Mouse (Mus musculus): ENCODE data around the gene Col4a3.

Col4a3 gene

DNA sequence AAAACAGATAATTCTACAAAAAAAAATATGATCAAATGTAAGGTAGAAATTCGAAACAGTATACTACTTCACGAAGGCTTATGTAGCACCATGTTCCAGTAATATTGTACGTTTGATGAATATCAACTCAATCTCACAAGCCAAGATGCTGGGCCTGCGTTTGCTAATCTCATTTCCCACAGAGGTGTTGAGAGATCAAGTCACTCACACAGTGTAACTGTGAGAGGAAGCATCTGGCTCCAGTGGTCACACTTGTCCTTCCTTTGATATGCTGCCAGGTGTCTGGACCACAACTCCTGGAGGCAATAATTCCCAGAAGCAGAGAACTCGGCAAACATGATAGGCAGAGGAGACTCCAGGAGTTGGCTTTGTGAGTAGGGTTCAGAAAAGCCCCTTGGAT lies 99.6 kb downstream of the Col4a3 start:
- no peak for DNase-seq (ENCODE audit: low spot score)

DNA sequence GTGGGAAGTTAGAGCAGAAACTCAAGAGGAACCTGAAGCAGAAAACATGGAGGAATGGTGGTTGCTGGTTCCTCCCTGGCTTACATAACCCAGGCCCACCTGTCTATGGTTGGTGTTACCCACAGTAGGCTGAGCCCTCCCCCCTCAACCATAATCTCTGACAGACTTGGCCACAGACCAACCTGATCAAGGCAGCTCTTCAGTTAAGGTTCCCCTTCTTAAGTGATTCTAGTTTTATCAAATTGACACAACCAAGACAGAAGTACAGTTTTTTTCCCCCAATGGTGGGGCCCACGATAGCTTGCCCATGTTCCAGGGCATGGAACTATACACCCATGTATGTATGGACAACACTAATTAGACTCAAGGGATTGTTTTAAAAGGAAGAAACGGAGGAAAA lies 100.1 kb downstream of the Col4a3 start:
- DNase-seq (ENCODE audit: low spot score), result no peak

DNA sequence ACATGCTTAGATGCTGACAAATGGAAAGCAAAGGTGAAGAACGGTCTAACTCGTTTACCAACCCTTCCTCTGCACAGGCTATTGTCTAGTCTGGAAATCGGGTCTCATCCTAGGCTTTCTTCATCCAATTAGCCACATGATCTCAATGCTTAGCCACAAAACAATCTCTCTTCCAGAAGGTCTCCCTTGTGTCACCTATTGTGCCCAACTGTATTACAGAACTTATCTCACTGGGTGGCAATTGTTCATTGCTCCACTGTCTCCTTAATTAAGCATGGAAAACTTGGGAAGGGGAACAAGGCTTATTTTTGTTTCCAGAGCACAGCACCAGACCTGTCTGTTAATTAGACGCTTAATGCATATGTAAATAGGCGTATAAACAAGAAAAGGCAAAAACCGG lies 101.2 kb downstream of the Col4a3 start:
- no peak for DNase-seq (ENCODE audit: low spot score)

DNA sequence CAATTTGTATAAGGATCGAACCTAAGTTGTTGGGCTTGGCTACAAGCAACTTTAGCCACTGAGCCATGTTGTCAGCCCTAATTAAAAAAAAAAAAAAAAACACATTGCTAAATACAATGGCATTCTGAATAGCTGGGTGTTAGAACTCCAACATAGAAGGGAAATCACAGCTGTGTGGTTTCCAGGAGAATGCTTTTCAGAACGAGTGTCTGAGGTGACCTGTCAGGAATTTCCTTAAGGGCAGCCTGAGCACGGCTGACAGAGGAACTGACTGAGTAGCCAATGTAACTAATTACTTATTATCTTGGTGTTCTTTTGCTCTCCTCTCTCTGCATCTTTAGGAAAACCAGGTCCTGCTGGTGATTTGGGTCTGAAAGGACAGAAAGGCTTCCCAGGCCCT lies 109.2 kb downstream of the Col4a3 start:
- no peak for DNase-seq (ENCODE audit: low spot score)

DNA sequence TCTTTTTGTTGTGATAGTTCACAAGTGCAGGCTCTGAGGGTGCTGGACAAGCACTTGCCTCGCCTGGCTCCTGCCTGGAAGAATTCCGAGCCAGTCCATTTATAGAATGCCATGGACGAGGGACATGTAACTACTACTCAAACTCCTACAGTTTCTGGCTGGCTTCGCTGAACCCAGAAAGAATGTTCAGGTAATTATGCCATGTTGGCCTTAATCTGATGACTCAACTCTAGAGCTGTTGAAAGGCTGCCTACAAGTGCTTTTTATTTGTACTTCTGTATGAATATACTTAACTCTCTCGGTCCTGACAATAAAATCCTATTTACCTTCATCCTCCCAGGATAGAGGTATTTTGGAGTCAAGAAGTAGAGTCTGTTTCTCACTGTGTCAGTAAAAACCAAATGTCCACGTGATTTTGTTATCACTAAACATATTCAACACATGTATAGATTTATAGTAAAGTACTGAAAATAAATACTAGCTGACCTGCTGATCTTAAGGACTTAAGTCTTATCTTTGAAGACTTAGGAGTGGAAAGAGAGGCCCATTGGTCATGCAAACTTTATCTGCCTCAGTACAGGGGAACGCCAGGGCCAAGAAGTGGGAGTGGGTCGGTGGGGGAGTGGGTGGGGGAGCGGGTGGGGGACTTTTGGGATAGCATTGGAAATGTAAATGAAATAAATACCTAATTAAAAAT lies 131.2 kb downstream of the Col4a3 start:
- no peak for DNase-seq (ENCODE audit: low spot score)

DNA sequence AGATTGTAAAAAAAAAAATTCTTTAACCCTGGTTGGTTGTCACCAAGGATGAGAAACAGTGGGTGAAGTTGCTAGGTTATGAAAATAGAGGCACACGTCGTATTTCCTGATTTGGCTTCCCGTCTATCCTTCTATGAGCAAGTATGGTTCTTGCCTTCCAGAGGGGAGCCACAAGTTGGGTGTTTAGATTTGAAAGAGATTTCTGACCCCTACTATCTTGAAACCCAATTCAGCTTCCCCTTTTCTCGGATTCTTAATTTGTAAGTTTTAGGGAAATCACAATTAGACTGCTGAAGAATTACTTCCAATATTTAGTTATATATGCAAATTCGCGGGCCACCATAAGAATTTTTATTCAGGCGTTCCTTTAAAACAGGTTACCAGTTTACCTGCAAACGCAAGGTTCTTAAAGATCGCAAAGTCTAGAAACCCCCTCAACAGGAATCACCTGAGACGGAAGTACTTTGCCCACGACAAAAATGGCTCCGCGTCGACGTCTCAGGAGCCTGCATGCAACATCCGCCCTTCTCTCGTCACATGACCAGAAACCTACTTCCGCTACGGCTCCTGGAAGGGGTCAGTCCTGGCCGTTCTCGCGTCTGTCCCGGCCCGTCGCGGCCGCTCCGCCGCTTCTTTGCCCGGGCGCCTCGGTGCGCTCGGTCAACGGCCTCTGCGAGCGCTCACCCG lies 137.8 kb downstream of the Col4a3 start, which contains the start of gene Mff:
Mff (plus strand) TSS at position 552 of the 687 bp plus-strand sequence.
- DNase-seq (ENCODE audit: low spot score), result peak; percentile 87

DNA sequence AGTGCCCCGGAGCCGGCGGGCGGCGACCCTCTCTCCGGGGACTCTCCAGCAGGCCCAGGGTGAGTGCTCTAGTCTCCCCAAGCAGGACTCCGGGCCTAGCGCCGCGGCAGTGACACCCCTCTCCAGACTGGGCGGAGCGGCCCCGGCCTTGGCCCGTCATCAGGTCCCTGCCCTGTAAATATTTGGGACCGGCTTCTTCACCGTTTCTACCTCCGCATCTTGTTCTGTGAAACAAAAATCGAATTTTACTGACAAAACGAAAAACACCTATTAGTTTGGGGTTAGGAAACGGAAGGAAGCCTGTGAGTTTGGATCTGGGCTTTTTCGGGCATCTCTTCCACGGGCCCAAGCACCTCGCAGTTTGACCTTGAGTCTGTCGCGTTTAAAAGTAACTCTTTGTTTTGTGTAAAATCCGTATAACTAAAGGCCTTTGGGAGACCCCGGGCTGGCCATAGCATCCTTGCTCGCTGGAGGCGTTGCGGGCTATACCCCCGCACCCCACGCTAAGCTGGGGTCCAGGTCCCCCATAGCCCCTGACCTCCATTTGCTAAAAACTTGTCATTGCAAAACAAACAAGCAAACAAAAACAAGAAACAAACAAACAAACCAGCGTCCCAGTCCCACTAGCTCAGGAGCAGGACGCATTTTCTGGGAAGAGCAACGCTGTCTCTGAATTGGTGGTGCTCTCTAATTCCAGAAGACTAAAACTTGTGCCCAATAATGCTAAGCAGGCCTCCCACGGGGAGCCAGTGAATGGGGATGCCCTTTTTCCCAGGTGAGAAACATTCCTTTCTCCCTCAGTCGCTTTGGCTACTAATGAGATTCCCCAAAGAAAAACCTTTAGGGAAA lies 138.5 kb downstream of the Col4a3 start:
- no peak for DNase-seq (ENCODE audit: low spot score)

DNA sequence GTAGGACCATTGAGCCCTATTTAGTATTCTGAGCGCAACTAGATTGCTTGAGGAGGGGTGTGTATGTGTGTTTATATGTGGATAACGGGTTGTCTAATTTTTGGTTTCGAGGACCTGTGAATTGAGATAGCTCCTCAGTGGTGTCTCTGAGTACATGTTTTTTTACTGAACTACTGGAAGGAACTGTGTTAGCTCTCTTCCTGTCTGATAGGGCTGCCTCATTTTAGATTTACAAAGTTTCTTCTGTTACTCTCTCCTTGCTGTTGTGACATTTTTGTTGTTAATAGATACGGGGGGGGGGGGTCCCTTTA lies 139.1 kb downstream of the Col4a3 start:
- DNase-seq (ENCODE audit: low spot score), result no peak

DNA sequence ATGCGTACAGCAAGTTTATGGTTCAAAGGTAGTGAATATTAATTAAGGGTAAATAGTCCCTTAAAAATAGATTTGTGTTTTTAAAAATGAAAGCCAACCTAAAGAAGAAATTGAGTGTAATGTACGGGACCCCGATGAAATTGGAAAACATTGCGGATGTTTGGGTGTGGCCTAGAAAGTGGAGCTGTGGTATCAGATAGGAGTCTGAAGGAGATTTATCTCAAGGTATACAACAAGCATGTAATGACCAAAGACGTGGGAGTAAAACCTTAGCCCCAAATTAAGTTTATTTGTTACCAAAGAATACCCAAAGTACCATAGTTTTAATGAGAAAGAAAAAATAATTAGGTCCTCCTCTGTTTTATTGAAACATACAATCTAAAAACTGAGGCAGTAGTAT lies 139.8 kb downstream of the Col4a3 start:
- DNase-seq (ENCODE audit: low spot score), result no peak

DNA sequence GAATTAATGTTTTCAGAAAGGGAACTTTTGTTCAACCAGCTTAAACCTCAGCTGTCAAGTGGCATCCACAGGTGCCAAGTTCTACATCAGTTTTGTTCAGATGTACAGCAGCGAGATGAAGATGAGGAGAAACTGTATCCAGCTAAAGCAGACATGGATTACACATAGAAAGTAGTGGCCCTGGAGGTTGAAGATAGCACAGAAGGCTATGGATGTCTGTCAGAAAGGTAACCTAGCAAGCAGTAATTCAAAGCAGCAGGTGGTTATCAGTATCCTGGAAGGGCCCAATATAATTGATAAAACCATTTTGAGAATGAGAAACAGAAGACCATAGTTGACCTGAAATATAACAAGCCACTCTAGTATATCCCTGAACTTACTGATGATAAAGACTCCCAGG lies 146.6 kb downstream of the Col4a3 start:
- no peak for DNase-seq (ENCODE audit: low spot score)

DNA sequence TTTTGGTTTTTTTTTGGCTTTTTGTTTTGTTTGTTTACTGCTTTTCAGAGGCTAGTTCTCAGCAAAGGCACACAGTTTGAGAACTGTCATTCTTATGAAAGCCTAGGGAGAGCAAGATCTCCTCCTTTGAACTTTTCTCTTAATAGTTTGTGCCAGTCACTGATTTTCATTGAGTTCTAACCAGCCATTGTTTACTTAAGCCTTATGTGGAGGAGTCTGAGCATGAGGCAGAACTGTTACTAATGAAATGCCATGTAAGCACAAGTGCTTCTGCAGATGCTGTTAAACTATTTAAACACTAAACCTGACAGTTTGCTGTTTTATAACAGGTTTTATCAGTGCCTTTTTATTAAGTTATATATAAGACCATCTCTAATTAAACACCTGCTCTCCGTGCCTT lies 151.3 kb downstream of the Col4a3 start:
- no peak for DNase-seq (ENCODE audit: low spot score)

DNA sequence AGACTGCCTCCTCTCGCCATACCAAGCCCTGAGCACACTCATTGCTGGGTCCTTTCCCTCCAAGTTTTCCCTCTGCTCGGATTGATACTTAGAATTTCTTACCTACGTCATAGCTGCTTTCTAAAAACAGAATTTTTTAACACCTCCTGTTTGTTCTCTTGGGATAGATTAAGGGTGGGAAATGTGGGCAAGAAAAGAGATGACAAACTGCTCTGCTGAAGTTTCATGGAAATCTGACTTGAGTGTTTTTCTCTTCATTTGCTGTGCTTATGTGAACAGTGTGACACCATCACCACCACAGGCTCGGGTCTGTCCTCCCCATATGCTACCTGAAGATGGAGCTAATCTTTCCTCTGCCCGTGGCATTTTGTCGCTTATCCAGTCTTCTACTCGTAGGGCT lies 154.8 kb downstream of the Col4a3 start:
- DNase-seq (ENCODE audit: low spot score), result no peak

DNA sequence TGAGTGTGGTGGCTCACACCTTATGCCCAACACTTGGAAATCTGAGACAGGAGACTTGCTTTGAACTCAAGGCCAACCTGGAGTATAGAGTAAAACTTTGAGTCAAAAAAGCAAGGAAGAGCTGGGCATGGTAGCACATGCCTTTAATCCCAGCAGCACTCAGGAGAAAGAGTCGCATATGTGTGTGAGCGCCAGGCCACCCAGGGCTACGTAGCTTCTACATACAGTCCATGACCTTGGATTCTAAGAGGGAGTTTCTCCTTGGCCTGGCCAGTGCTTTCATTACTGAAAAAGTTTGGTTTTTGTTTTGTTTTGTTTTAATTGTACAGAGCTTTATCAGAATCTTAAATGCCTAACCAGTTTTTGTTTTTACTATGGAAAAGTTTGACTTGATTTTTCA lies 157.2 kb downstream of the Col4a3 start:
- no peak for DNase-seq (ENCODE audit: low spot score)

DNA sequence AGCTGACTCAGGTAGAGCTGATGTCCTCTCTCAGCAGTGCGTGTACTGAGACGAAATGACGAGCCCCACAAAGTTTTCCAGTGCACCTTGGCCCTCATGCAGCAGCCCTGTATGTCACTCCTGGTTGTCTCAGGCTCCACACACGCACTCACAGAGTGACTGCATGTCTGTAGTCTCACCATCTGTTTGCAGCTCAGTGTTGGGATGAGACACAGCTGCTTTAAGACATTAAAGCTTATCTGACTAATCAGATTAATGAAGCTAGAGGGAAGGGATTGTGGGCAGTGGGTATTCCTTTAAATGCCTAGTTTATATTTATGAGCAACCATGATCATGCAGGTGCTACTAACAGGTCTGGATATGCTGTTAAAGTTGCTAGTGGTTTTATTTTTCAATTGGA lies 159.7 kb downstream of the Col4a3 start:
- no peak for DNase-seq (ENCODE audit: low spot score)

DNA sequence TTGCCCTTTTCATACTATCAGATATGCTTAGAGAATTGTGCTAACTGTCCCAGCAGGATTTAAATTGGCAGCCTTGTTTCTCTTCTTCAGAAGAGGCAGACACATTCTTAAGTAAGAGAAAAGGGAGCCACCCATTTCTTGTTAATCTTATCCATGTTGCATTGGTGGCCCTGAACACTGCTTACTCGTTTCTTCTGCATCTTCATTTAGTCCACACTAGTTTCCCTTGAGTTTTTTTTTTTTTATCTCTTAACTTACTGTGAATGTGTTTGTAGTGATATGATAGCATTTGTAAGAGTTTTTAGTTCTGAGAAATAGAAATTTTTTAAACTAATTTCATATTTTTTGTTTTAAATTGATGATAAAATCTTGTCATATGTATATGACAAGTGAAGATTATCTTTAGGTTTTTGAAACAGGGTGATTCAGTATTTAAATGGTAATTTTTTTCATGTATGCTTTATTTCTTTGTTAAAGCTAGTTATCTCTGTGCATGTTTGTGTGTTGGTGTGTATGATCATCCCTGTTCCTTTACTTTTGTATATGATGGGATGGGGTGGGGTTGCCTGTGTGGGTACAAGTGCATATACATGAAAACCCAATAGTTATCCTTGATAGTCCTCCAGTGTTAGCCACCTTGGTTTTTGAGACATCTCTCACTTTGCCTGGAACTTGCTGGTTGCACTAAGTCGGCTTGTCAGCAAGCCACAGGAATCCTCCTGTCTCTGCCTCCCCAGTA lies 161.2 kb downstream of the Col4a3 start:
- no peak for DNase-seq (ENCODE audit: low spot score)

DNA sequence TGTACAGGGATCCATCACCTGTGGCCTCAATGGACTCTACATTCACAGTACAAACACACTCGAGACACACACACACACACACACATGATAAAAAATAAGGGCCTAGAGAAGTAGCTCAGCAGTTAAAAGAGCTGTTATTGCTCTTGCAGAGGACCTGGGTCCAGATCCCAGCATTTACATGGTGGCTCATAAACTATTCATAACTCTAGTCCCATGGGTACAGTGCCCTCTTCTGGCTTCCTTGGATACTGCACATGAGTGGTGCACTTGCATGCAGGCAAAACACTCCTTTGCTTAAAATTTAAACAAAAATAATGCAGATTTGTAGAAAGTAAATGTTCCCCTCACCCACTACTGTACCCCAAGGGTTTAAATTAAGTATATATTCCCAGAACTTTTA lies 172.8 kb downstream of the Col4a3 start:
- no peak for DNase-seq (ENCODE audit: low spot score)

DNA sequence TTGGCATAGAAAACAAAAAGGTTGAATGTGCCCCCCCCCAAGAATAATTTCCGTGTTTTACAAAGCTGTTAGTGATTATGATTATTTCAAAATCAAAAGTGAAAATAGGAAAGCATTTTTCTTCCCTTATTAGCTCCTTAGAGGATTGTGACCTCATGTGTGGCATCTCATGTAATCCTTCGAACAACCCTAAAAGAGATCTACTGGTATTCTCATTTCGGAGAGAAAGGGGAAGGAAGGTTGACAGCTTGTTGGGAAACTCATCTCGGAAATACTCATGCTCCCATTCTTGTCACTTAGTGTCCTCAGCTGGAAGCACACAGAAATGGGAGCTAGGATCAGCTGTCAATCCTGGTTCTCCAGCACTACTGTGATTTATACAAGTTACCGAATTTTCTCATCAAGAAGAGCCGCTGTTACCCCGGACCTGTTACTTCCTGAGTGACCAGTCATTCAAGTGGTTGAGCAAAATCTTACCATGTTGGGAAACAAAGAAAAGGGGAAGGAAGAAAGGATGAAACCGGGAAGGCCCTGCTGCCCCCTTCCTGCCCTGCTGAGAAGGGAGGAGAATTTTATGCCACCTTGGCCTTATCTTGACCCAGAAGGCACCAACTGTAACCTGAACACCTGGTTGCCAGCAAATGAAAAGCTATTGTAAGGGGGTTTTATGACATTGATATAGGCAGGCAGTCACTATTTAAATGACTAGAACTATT lies 174.9 kb downstream of the Col4a3 start:
- no peak for DNase-seq (ENCODE audit: low spot score)

DNA sequence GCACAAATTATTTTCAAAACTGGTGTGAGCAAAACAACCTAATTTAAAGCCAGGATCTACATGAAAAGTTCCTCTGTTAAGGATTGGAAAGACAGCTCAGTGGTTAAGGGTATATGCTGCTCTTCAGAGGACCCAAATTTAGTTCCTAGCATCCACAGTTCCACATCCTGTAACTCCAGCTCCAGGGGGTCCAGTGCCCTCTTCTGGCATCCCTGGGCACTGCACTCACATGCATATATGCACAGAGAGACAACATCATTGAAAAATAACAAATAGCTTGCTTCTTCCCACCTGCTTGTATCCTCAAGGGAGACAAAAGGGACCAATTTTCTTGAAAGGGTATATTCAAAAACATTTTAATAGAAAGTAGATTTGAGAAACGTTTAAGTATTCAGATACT lies 175.6 kb downstream of the Col4a3 start:
- DNase-seq (ENCODE audit: low spot score), result no peak

DNA sequence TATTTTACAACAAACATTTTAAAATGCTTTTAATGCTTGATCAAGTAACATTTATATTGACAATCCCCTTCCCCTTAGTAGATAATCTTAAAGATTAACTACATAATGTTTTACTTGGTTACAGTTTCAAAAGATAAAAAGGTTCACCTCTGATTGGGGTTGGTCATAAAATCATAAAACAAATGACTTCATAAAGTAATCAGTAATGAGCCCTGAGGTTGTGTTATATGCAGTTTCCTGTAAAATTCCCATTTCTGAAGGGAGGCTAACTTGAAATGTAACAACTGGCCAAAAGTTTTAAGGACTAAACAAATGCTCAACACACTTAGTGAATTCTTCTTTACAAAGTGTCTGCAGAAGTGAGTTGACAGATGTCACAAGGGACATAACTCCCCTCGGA lies 179.5 kb downstream of the Col4a3 start:
- no peak for DNase-seq (ENCODE audit: low spot score)

DNA sequence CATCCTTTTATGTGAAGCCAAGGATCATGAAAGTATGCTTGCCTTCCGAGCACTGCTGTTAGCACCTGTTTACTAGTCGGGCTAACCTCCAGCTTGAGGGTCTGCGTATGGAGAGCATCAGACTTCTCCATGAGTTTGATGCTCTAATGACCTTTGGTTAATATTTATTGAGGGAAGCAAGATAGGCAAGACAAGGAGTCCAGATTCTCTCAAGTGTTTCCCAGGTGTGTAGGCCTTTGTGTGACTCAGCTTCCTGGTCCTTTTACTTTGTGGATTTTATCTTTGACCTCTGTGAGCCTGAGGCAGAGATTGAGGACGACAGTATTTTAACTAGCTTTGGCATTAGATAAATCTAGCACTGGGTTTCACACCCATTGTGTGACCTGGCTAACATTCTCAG lies 179.9 kb downstream of the Col4a3 start:
- no peak for DNase-seq (ENCODE audit: low spot score)

DNA sequence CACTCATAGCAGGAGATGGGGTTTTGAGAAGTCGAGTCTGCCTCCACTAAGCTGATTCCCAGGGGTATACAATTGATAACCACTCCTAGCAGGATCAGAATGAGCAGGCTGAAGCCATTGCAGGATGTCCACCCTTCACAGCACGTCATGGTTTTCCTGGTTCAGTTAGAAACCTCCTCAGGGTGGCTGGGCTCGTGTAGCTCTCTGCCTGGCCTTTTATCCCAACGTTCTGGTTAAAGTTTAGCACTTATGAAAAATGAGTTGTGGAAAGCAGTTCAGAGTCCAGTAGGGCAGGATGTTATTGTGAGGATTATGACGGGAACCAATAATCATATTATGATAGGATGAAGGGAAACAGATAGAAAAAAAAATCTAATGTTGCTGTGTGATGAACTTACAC lies 181.5 kb downstream of the Col4a3 start, which contains the start of gene Tm4sf20:
Tm4sf20 (minus strand) TSS at position 193 of the 400 bp plus-strand sequence.
- no peak for DNase-seq (ENCODE audit: low spot score)
